Mouse (Mus musculus) bone marrow macrophage, adult 2 months (primary cell): ENCODE data around the gene Ltbp2. TPM values are rescaled to one million over a fixed set of nuclear protein-coding genes. Genes with fewer than 3 reads are reported as not detected.

Experiments used
- H3K27ac ChIP-seq: 2 replicates; pipeline ENCODE4 v1.5.1; 2012; ENCODE audit warnings: low read depth, low read length; ENCODE audit not compliant: insufficient read depth
- H3K4me1 ChIP-seq: 2 replicates; pipeline ENCODE4 v1.6.1; 2012; ENCODE audit warnings: low read length; ENCODE audit not compliant: control insufficient read depth, insufficient read depth
- H3K4me3 ChIP-seq: 2 replicates; pipeline ENCODE4 v1.5.1; 2012; ENCODE audit warnings: mild to moderate bottlenecking, low read length, moderate library complexity; ENCODE audit not compliant: insufficient read depth
- CTCF ChIP-seq: IDR thresholded peaks from 2 replicates; pipeline ENCODE4 v1.5.1; 2012; ENCODE audit warnings: low read depth, mild to moderate bottlenecking, low read length, moderate library complexity
- POLR2A ChIP-seq: IDR thresholded peaks from 2 replicates; pipeline ENCODE4 v1.6.1; 2012; ENCODE audit warnings: mild to moderate bottlenecking, low read depth, low read length, borderline replicate concordance
- polyA plus RNA-seq: library from polyadenylated mRNA; stranded (reverse); fragments of >200 nt; gene quantifications from 2 replicates; pipeline ENCODE4 v1.2.4, GENCODE M21; 2012; ENCODE audit not compliant: missing spikeins, insufficient read depth, insufficient read length

Ltbp2 gene
- polyA plus RNA-seq, 1 experiment, result 1.1 TPM

DNA sequence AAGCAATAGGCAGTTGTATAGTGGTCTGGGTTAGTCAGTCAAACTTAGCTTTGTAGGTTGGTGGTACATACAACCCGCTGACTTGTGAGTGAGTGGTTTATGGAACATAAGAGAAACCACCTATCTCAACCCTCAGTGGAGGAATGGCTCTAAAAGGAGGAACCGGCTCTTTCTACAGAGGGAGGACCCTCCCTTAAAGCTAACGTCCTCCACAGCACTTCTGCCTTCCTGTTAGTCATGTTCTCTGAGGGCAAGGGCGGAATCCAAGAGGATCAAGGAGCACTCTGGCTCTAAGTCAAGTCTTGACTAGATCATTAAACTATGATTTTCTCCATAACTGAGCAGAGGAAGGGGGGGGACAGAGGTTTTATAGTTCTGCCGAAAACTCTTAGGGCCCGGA, 108.8 kb downstream of the Ltbp2 start:
- Histone ChIP-seq H3K4me1 (peaks cover 79% of the 10 kb centered on the region), H3K4me3 (peak overlapping the region; percentile 18; the same call in 1 of the 2 replicates), H3K27ac (peak overlapping the region; percentile 65)
- TF ChIP-seq POLR2A (no peak), CTCF (no peak)

DNA sequence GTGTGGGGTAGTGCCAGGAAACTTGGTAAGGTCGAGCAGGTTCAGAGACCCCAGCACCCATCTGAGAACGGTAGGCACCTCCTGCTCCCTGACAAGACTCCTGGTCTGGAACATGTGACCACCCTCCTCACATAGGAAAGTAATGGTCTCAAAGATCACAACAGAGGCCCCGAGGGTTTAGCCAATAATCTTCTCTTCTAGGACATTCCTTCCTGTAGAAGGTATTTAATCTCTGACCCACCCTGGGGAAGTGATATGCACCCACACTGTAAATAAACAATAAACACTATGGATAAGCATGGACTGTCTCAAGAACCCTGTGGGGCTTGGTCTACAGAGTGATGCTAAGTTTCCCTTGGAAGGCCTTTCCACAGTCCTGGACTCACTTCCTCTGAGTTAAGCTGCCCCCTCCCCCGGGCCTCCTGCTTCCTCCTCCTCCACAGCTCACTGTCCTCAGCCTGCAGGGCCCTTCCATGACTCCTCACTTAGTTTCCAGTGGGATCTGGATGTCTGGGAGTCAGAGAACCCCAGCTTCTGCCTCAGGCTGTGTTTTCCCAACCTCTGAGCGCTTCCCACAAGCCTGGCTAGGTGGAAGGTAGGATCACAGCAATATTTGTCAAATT, 110.1 kb downstream of the Ltbp2 start:
- no peak overlapping the region for H3K4me3 ChIP-seq
- TF ChIP-seq POLR2A, result no peak
- TF ChIP-seq CTCF, result no peak
- H3K4me1 ChIP-seq, result peaks cover 88% of the 10 kb centered on the region
- H3K27ac ChIP-seq, result peak overlapping the region; percentile 26; the same call in 1 of the 2 replicates

DNA sequence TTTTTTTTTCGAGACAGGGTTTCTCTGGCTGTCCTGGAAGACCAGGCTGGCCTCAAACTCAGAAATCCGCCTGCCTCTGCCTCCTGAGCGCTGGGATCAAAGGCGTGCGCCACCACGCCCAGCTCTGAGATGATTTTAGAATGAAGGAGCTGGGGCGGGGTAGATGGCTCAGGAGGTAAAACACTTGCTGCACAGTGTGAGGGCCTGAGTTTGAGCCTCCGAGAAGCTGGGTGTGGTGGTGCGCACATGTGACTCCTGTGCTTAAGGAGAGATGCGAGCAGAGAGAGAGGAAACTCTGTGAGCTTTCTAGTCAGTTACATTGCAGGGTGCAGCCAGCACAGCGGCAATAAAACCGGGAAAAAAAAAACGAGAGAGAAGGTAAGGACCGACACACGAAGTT, 110.8 kb downstream of the Ltbp2 start:
- TF ChIP-seq POLR2A (no peak), CTCF (no peak)
- H3K4me1 ChIP-seq, result peaks cover 90% of the 10 kb centered on the region
- no peak overlapping the region for H3K4me3 ChIP-seq
- H3K27ac ChIP-seq, result no peak overlapping the region

DNA sequence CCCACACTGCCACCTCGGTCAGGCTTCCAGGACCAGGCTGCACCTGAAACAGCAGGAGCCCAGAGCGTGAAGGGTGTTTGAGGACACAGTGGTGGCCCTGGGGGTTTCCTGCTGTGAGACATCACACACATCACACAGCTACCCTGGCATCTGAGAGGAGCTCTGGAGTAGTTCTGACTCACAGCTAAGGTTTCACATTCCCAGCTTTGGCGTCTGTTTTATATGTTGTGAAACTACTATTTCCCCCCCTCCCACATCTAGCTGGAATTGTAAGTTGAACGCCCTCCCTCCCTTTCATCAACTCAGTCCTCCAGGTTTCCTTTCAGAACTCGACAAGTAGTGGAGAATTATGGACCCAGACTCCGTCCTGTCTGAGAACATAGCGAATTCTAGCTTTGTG, 111.6 kb downstream of the Ltbp2 start:
- H3K4me3 ChIP-seq, result no peak overlapping the region
- TF ChIP-seq POLR2A, result no peak
- no peak for TF ChIP-seq CTCF
- H3K4me1 ChIP-seq, result peaks cover 83% of the 10 kb centered on the region
- no peak overlapping the region for H3K27ac ChIP-seq

DNA sequence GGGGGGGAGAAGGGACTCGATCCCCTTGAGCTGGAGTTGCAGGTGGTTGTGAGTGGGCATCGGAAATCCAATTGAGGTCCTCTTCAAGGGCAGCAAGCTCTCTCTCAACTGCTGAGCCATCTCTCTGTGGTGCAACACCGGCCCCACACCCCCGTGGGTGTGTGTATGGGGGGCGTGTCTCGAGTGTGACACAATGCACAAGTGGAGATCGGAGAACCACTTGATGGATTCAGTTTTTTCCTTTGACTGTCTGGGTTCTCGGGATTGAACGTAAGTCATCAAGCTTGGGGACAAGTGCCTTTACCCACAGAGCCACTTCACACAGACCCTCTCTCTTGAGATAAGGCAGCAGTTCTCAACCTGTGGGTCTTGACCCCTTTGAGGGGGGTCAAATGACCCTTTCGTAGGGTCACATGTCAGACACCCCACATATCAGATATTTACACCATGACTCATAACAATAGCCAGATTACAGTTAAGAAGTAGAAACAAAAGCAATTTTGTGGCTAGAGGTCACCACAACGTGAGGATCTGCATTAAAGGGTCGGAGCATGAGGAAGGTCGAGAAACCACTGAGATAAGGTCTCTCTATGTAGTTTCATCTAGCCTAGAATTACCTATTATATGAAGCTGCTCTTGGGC, 112.6 kb downstream of the Ltbp2 start:
- peaks cover 72% of the 10 kb centered on the region for H3K4me1 ChIP-seq
- H3K27ac ChIP-seq, result peak overlapping the region; percentile 84
- TF ChIP-seq CTCF (no peak), POLR2A (no peak)
- no peak overlapping the region for H3K4me3 ChIP-seq

DNA sequence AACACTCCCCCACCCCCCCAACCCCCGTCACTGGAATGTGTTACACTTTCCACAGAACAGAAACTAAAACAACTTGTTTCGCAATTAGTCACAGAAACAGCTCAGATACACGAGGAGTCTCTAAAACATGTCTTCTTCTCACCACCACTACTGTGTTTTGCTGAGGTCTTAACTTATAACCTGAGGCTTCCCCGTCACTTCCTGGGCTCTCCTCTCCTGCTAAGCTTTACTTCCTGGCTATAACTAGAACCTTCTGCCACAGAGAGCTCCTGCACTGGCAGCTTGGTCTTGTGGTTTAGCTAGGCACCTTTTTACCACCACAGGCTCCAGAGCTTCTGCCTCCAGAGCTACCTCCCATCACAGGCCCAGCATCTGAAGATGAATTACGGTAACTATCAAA, 113.8 kb downstream of the Ltbp2 start:
- Histone ChIP-seq H3K4me1 (peaks cover 63% of the 10 kb centered on the region), H3K4me3 (peak overlapping the region; percentile 3; the same call in 1 of the 2 replicates), H3K27ac (peak overlapping the region; percentile 84)
- TF ChIP-seq POLR2A, result no peak
- no peak for TF ChIP-seq CTCF

DNA sequence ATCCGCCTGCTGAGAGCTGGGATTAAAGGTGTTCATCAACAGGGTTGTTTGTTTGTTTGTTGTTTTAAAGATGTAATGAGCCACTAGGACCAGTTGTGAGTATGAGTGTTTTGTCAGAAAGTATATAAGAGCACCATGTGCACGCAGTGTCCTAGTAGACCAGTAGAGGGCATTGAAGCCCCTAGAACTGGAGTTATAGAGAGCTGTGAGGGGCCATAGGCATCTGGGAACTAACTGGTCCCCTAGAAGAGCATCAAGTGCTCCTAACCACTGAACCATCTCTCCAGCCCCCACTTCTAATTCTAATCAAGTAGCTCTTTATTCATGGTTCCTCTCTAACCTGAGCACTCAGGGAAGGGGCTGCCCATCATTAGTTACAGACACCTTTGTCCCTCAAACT, 117.3 kb downstream of the Ltbp2 start:
- peaks cover 33% of the 10 kb centered on the region for H3K4me1 ChIP-seq
- no peak for TF ChIP-seq POLR2A
- 0 out of 2 replicates have a peak, but pooled peaks have one; percentile 27 for TF ChIP-seq CTCF
- H3K4me3 ChIP-seq, result no peak overlapping the region
- H3K27ac ChIP-seq, result no peak overlapping the region

DNA sequence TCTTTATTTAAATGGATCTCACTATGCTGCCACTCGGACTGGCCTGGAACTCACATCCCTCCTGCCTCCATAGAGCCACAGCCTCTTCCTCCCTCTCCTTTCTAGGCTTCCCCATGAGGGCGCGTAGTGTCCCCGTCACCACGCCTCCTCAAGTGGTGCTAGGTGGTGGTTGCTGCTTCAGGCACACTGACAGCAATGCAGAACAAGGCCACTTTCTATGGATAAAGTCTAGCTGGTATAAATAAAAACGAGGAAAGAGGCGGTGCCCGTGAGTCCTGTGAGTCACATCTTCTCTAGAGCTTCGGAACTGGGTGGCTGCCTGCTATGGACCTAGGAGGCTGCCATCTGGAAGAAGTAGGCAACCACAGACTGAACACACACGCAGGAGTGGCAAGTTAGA, 120.3 kb downstream of the Ltbp2 start:
- TF ChIP-seq CTCF (no peak), POLR2A (no peak)
- H3K27ac ChIP-seq, result no peak overlapping the region
- H3K4me1 ChIP-seq, result peaks cover 33% of the 10 kb centered on the region
- H3K4me3 ChIP-seq, result no peak overlapping the region

DNA sequence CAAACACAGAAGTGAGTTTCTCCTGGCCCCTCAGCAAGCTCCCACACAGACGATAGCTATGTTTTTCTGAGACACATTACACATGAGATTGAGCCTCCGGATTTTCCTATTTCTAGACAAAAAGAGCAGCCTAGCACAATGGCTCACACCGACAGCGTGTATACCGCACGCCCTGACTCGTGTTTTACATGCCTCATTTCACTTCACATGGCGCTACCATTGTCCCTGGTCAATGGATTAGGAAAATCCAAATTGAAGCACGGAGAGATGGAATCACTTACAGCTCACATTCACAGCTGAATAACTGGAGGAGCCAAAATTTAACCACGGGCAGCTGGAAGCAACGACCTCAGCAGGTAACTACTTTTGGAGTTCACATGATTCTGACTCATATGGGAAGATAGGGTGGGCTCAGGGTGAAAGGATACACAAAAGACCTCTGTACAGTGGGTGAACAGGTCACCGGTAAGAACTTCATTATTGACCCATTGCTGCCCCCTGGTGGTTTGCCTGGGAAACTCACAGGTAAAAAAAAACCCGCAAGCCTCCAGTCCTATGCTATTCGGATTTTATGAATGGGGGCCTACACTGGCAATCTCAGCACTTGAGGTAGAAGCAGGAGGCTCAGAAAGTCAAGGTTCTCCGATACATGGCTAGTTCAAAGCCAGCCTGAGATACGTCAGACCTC, 121.2 kb downstream of the Ltbp2 start:
- no peak overlapping the region for H3K4me3 ChIP-seq
- no peak overlapping the region for H3K27ac ChIP-seq
- TF ChIP-seq POLR2A (no peak), CTCF (peak; percentile 41; the same call in 1 of the 2 replicates)
- peaks cover 38% of the 10 kb centered on the region for H3K4me1 ChIP-seq

DNA sequence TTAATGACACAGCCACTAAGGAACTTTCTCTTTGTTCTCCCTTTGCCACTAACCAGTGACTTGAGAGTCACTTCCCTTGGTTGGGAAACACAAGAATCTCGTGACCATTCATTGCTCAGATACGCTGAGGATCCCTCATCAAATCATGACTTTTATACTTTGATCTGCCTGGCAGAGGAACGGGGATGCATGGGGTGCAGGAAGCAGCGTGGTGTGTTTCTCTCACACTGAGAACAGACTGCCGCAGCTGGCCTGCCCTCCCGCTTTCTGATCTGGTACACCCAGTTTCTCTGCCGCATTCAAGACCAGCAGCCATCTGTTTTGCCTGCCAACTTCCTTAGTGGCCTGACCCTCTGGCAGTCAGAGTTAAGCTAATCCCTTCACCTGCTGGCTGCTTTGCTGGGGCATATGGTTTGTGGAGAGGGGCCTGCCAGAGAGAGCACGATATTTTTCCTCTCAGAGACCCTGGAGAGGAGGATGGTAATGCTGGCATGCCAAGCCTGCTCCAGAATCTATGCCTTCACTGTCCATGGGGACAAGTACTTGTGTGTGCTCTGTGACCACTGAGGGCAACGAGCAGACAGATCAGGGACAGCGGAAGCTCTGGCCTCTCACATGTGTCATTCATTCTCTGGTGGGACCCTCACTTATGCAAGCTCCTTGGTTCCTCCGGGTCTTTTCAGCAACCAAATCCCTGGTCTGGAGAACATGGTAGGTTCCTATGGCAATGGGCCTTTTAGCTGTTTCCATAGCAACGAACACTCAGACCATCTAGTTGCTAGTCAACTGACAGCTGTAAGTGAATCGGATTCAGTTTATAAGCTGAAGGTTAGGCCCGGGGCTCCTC, 124.0 kb downstream of the Ltbp2 start:
- TF ChIP-seq CTCF, result no peak
- peak; percentile 57; the same call in 1 of the 2 replicates for TF ChIP-seq POLR2A
- H3K4me3 ChIP-seq, result peak overlapping the region; percentile 30
- H3K27ac ChIP-seq, result peak overlapping the region; percentile 96
- H3K4me1 ChIP-seq, result peaks cover 64% of the 10 kb centered on the region
